Mouse (Mus musculus) liver, adult (tissue): ENCODE data around the gene Klra6.
"Not testable (repeated sequence)": the region's sequence is repeated elsewhere in the genome, so short reads cannot be mapped to it uniquely, and the experiment has no call there.

ENCODE experiments used
- GATA4 ChIP-seq: IDR thresholded peaks from 2 replicates; pipeline ENCODE4 v1.6.1; 2014; ENCODE audit warnings: mild to moderate bottlenecking, low read length; ENCODE audit not compliant: insufficient replicate concordance

Gene Klra6

GRCm38 (mm10) chr6:130026854-130027253 lies at the start of gene Klra6:
Gene Klra6, minus strand, starts transcription at chr6:130026954.
- no peak for TF ChIP-seq GATA4

- TF ChIP-seq GATA4: not testable (repeated sequence)
Observed at GRCm38 (mm10) chr6:130067171-130067570, 40.4 kb upstream of the Klra6 start, which contains the start of gene Klra4. Gene Klra4, minus strand, starts transcription at chr6:130067271.

GRCm38 (mm10) chr6:130065196-130065595 lies 38.4 kb upstream of the Klra6 start:
- no peak for TF ChIP-seq GATA4
